Mouse (Mus musculus): ENCODE data around the gene Enkd1. TPM values are rescaled to one million over a fixed set of nuclear protein-coding genes. Genes with fewer than 3 reads are reported as not detected.

The Enkd1 gene
- total and polyA plus RNA-seq, 3 experiments, result 9.5 to 52.5 (median 10.5) TPM

- Histone ChIP-seq H3K27me3 (ENCODE audit: insufficient read depth, low read length) (no peaks in the 10 kb centered on the region; the same call in 1 of the 2 replicates), H3K36me3 (replicated peaks) (peaks cover 50% of the 10 kb centered on the region), H3K4me3 (ENCODE audit: low read depth, low read length) (no peak overlapping the region), H3K4me1 (ENCODE audit: insufficient read depth, low read depth, low read length) (peaks cover 63% of the 10 kb centered on the region), H3K9me3 (replicated peaks) (no peaks in the 10 kb centered on the region)
- ATAC-seq (ENCODE audit: extremely low read depth, insufficient number of reproducible peaks, low FRiP score, poor library complexity, severe bottlenecking) (no peak), DNase-seq (ENCODE audit: low spot score) (no peak)
- TF ChIP-seq CTCF (IDR thresholded peaks at IDR 0.05; ENCODE audit: low read depth, low read length) (no peak), GATA2 (IDR thresholded peaks at IDR 0.05; ENCODE audit: borderline replicate concordance, low read depth, low read length) (no peak), GATA1 (IDR thresholded peaks at IDR 0.05; ENCODE audit: borderline replicate concordance, low read length) (no peak), TAL1 (conservative IDR thresholded peaks at IDR 0.05; ENCODE audit: low read depth, low read length) (no peak), POLR2AphosphoS5 (IDR thresholded peaks at IDR 0.05; ENCODE audit: insufficient replicate concordance, low read depth, low read length) (no peak)
Observed at GRCm38 (mm10) chr8:105704955-105705354, 3.1 kb downstream of the Enkd1 start.

GRCm38 (mm10) chr8:105704146-105704812 is 3.7 kb downstream of the Enkd1 start:
- ATAC-seq (ENCODE audit: extremely low read depth, insufficient number of reproducible peaks, low FRiP score, poor library complexity, severe bottlenecking) (no peak), DNase-seq (ENCODE audit: low spot score) (no peak)
- H3K4me3 ChIP-seq (ENCODE audit: low read depth, low read length), result no peak overlapping the region
- TF ChIP-seq TAL1 (conservative IDR thresholded peaks at IDR 0.05; ENCODE audit: low read depth, low read length), result no peak
- no peak for TF ChIP-seq GATA1 (IDR thresholded peaks at IDR 0.05; ENCODE audit: borderline replicate concordance, low read length)
- TF ChIP-seq GATA2 (IDR thresholded peaks at IDR 0.05; ENCODE audit: borderline replicate concordance, low read depth, low read length), result no peak
- no peak for TF ChIP-seq POLR2AphosphoS5 (IDR thresholded peaks at IDR 0.05; ENCODE audit: insufficient replicate concordance, low read depth, low read length)
- TF ChIP-seq CTCF (IDR thresholded peaks at IDR 0.05; ENCODE audit: low read depth, low read length), result no peak
- peaks cover 57% of the 10 kb centered on the region for H3K36me3 ChIP-seq (replicated peaks)
- no peaks in the 10 kb centered on the region for H3K9me3 ChIP-seq (replicated peaks)
- H3K4me1 ChIP-seq (ENCODE audit: insufficient read depth, low read depth, low read length), result peaks cover 70% of the 10 kb centered on the region
- H3K27me3 ChIP-seq (ENCODE audit: insufficient read depth, low read length), result no peaks in the 10 kb centered on the region

GRCm38 (mm10) chr8:105702731-105703415 is 5.1 kb downstream of the Enkd1 start:
- ATAC-seq (ENCODE audit: extremely low read depth, insufficient number of reproducible peaks, low FRiP score, poor library complexity, severe bottlenecking), result no peak
- Histone ChIP-seq H3K36me3 (replicated peaks) (peaks cover 70% of the 10 kb centered on the region), H3K4me3 (ENCODE audit: low read depth, low read length) (no peak overlapping the region), H3K9me3 (replicated peaks) (no peaks in the 10 kb centered on the region), H3K27me3 (ENCODE audit: insufficient read depth, low read length) (no peaks in the 10 kb centered on the region), H3K4me1 (ENCODE audit: insufficient read depth, low read depth, low read length) (peaks cover 64% of the 10 kb centered on the region)
- TF ChIP-seq GATA2 (IDR thresholded peaks at IDR 0.05; ENCODE audit: borderline replicate concordance, low read depth, low read length), result no peak
- TF ChIP-seq CTCF (IDR thresholded peaks at IDR 0.05; ENCODE audit: low read depth, low read length), result no peak
- no peak for TF ChIP-seq POLR2AphosphoS5 (IDR thresholded peaks at IDR 0.05; ENCODE audit: insufficient replicate concordance, low read depth, low read length)
- TF ChIP-seq GATA1 (IDR thresholded peaks at IDR 0.05; ENCODE audit: borderline replicate concordance, low read length), result no peak
- TF ChIP-seq TAL1 (conservative IDR thresholded peaks at IDR 0.05; ENCODE audit: low read depth, low read length), result no peak
- no peak for DNase-seq (ENCODE audit: low spot score)

GRCm38 (mm10) chr8:105702001-105702401 is 6.0 kb downstream of the Enkd1 start:
- Histone ChIP-seq H3K9me3 (replicated peaks) (no peaks in the 10 kb centered on the region), H3K27me3 (ENCODE audit: insufficient read depth, low read length) (no peaks in the 10 kb centered on the region), H3K4me3 (ENCODE audit: low read depth, low read length) (peak overlapping the region; percentile 79), H3K36me3 (replicated peaks) (peaks cover 79% of the 10 kb centered on the region), H3K4me1 (ENCODE audit: insufficient read depth, low read depth, low read length) (peaks cover 56% of the 10 kb centered on the region)
- TF ChIP-seq GATA2 (IDR thresholded peaks at IDR 0.05; ENCODE audit: borderline replicate concordance, low read depth, low read length) (no peak), TAL1 (conservative IDR thresholded peaks at IDR 0.05; ENCODE audit: low read depth, low read length) (no peak), POLR2AphosphoS5 (IDR thresholded peaks at IDR 0.05; ENCODE audit: insufficient replicate concordance, low read depth, low read length) (0 out of 2 replicates have a peak, but pooled peaks have one; percentile 46), GATA1 (IDR thresholded peaks at IDR 0.05; ENCODE audit: borderline replicate concordance, low read length) (no peak), CTCF (IDR thresholded peaks at IDR 0.05; ENCODE audit: low read depth, low read length) (no peak)
- ATAC-seq (ENCODE audit: extremely low read depth, insufficient number of reproducible peaks, low FRiP score, poor library complexity, severe bottlenecking) (no peak), DNase-seq (ENCODE audit: low spot score) (no peak)

- DNase-seq (ENCODE audit: low spot score), result peak; percentile 99
- Histone ChIP-seq H3K9me3 (replicated peaks) (no peaks in the 10 kb centered on the region), H3K27me3 (ENCODE audit: insufficient read depth, low read length) (no peaks in the 10 kb centered on the region), H3K4me1 (ENCODE audit: insufficient read depth, low read depth, low read length) (peaks cover 53% of the 10 kb centered on the region), H3K36me3 (replicated peaks) (peaks cover 83% of the 10 kb centered on the region), H3K4me3 (ENCODE audit: low read depth, low read length) (peak within 1 kb of the TSS; percentile 79)
- ATAC-seq (ENCODE audit: extremely low read depth, insufficient number of reproducible peaks, low FRiP score, poor library complexity, severe bottlenecking), result peak; percentile 74
- TF ChIP-seq TAL1 (conservative IDR thresholded peaks at IDR 0.05; ENCODE audit: low read depth, low read length) (no peak), GATA1 (IDR thresholded peaks at IDR 0.05; ENCODE audit: borderline replicate concordance, low read length) (no peak), POLR2AphosphoS5 (IDR thresholded peaks at IDR 0.05; ENCODE audit: insufficient replicate concordance, low read depth, low read length) (no peak), GATA2 (IDR thresholded peaks at IDR 0.05; ENCODE audit: borderline replicate concordance, low read depth, low read length) (no peak), CTCF (IDR thresholded peaks at IDR 0.05; ENCODE audit: low read depth, low read length) (no peak)
Observed at GRCm38 (mm10) chr8:105700966-105701824, 6.8 kb downstream of the Enkd1 start, which contains the start of the genes Acd and Pard6a. TSS of gene Acd (minus strand) at chr8:105701102. TSS of gene Pard6a (plus strand) at chr8:105701148.
